Mouse (Mus musculus) natural killer cell, adult 2 months (primary cell): ENCODE data around the gene Rasgef1c.
A peak's percentile ranks its signal among the peaks of the same experiment; 100 is the strongest.

Source experiments
- DNase-seq, 2 experiments: peaks; one replicate each; pipeline ENCODE4 v3.0.0; 2022; ENCODE audit warnings: low spot score in 2 of 2

The Rasgef1c gene

GRCm38 (mm10) chr11:50024833-50025720 lies 123.4 kb downstream of the Rasgef1c start, which contains the start of gene Rnf130:
Gene Rnf130 (plus strand): TSS chr11:50025346.
- DNase-seq: peak; percentile 94

GRCm38 (mm10) chr11:50025721-50026520 lies 124.3 kb downstream of the Rasgef1c start:
- no peak for DNase-seq

- DNase-seq: peak; percentile 4 to 14
Measured at GRCm38 (mm10) chr11:50026521-50027090, 125.0 kb downstream of the Rasgef1c start.

GRCm38 (mm10) chr11:50028416-50028815 lies 126.8 kb downstream of the Rasgef1c start:
- peak in 1 of 2 experiments; percentile 3 for DNase-seq
